Mouse (Mus musculus): ENCODE data around the gene Utp14b.

Gene Utp14b

GRCm38 (mm10) chr1:78657671-78658440, at the start of gene Utp14b, which contains the start of gene Acsl3:
Gene Utp14b (plus strand): TSS chr1:78658038.
Gene Acsl3 (plus strand): TSS chr1:78657825.
- DNase-seq (ENCODE audit: low spot score) = peak; percentile 97

GRCm38 (mm10) chr1:78609134-78609907, 48.5 kb upstream of the Utp14b start:
- DNase-seq (ENCODE audit: low spot score) = peak; percentile 36

- DNase-seq (ENCODE audit: low spot score) = no peak
These were observed 46.8 kb upstream of the Utp14b start for GRCm38 (mm10) chr1:78611039-78611438.

GRCm38 (mm10) chr1:78612959-78613358, 44.9 kb upstream of the Utp14b start:
- DNase-seq (ENCODE audit: low spot score) = no peak

- DNase-seq (ENCODE audit: low spot score) = no peak
These were observed 33.5 kb upstream of the Utp14b start for GRCm38 (mm10) chr1:78624352-78624751.

- DNase-seq (ENCODE audit: low spot score) = no peak
These were observed 23.4 kb upstream of the Utp14b start for GRCm38 (mm10) chr1:78634486-78634885.

- DNase-seq (ENCODE audit: low spot score) = no peak
These were observed 17.0 kb upstream of the Utp14b start for GRCm38 (mm10) chr1:78640871-78641270.

GRCm38 (mm10) chr1:78641791-78642190, 16.0 kb upstream of the Utp14b start:
- DNase-seq (ENCODE audit: low spot score) = no peak

GRCm38 (mm10) chr1:78642197-78642596, 15.6 kb upstream of the Utp14b start:
- no peak for DNase-seq (ENCODE audit: low spot score)

GRCm38 (mm10) chr1:78647317-78647885, 10.4 kb upstream of the Utp14b start:
- no peak for DNase-seq (ENCODE audit: low spot score)

- peak; percentile 21 for DNase-seq (ENCODE audit: low spot score)
These were observed 8.4 kb upstream of the Utp14b start for GRCm38 (mm10) chr1:78649269-78650061.

GRCm38 (mm10) chr1:78656472-78656871, 1.4 kb upstream of the Utp14b start:
- DNase-seq (ENCODE audit: low spot score) = no peak

- no peak for DNase-seq (ENCODE audit: low spot score)
These were observed 713 bp upstream of the Utp14b start for GRCm38 (mm10) chr1:78657021-78657629.

GRCm38 (mm10) chr1:78658441-78659269, 817 bp downstream of the Utp14b start:
- DNase-seq (ENCODE audit: low spot score) = peak; percentile 32

- DNase-seq (ENCODE audit: low spot score) = peak; percentile 32
These were observed 1.5 kb downstream of the Utp14b start for GRCm38 (mm10) chr1:78659270-78659823.

GRCm38 (mm10) chr1:78664326-78664725, 6.5 kb downstream of the Utp14b start:
- DNase-seq (ENCODE audit: low spot score) = no peak

- no peak for DNase-seq (ENCODE audit: low spot score)
These were observed 8.2 kb downstream of the Utp14b start for GRCm38 (mm10) chr1:78665954-78666499.

GRCm38 (mm10) chr1:78666585-78666984, 8.7 kb downstream of the Utp14b start:
- no peak for DNase-seq (ENCODE audit: low spot score)

GRCm38 (mm10) chr1:78682291-78682690, 24.5 kb downstream of the Utp14b start:
- DNase-seq (ENCODE audit: low spot score) = no peak

- DNase-seq (ENCODE audit: low spot score) = no peak
These were observed 26.3 kb downstream of the Utp14b start for GRCm38 (mm10) chr1:78684128-78684527.
